Mouse (Mus musculus) lung, adult 2 months (tissue): ENCODE measurements around the gene Samd11.

ENCODE experiments used
- CTCF ChIP-seq: fragments of 200-500 bp; IDR thresholded peaks from 2 replicates; pipeline ENCODE4 v1.5.1; 2011; ENCODE audit warnings: mild to moderate bottlenecking, low read length, control low read depth; ENCODE audit not compliant: insufficient read depth
- POLR2A ChIP-seq: fragments of 200-500 bp; IDR thresholded peaks from 2 replicates; pipeline ENCODE4 v1.6.1; 2011; ENCODE audit warnings: low read depth, mild to moderate bottlenecking, control low read depth, low read length, borderline replicate concordance; ENCODE audit errors: extremely low read depth

GRCm38 (mm10) chr4:156228393-156229024, 26.9 kb downstream of the Samd11 start:
- TF ChIP-seq CTCF = no peak
- no peak for TF ChIP-seq POLR2A
